Mouse (Mus musculus): ENCODE data around the gene Irf2bp1.

GRCm38 (mm10) chr7:18986503-18986902 lies 17.3 kb upstream of the Irf2bp1 start:
- TF ChIP-seq CTCF (conservative IDR thresholded peaks at IDR 0.05; ENCODE audit: low read length): no peak
- no peak for TF ChIP-seq POU5F1 (IDR thresholded peaks at IDR 0.05; ENCODE audit: borderline replicate concordance, low read length)
- no peak for TF ChIP-seq NANOG (IDR thresholded peaks at IDR 0.05; ENCODE audit: borderline replicate concordance, low read length)

Data from E14TG2a.4 (cell line).